ENCODE assay signal across 24 mouse cellular contexts in genomic region chr1:122123954-122124353, GRCm38 (mm10).
A peak's percentile ranks its signal among the peaks of the same experiment; 100 is the strongest.
DNase-seq lines count a peak whose midpoint lies in the region; ATAC-seq and TF ChIP-seq lines count a peak whose summit lies in the region.
"Had no signal": no experiment of that assay in that cellular context is flagged by ENCODE, and none has a peak within 500 bp of the region (broad histone marks: within the 10 kb centered on the region; RNA-seq: fewer than 3 reads in every experiment).

No protein-coding gene starts in this region.

- H3K27ac ChIP-seq in forebrain, embryonic 15.5 days (replicated peaks) = 0 out of 2 replicates have a peak overlapping the region, but pooled peaks have one; percentile 23
- no peak overlapping the region for H3K27ac ChIP-seq in forebrain, embryonic 10.5 days
- H3K27ac ChIP-seq in midbrain, embryonic 15.5 days = peak overlapping the region; percentile 48; the same call in 1 of the 2 replicates
- H3K27ac ChIP-seq in midbrain, embryonic 13.5 days = no peak overlapping the region
- no peak overlapping the region; the same call in 1 of the 2 replicates for H3K27ac ChIP-seq in forebrain, embryonic 16.5 days (ENCODE audit: low read length)
- peak overlapping the region; percentile 61; the same call in 1 of the 2 replicates for H3K27ac ChIP-seq in olfactory bulb, adult 2 months (ENCODE audit: insufficient read depth, low read depth, low read length)
- H3K27ac ChIP-seq: embryonic facial prominence, embryonic 12.5 days; gastrocnemius, adult 2 months; heart, embryonic 15.5 days; midbrain, embryonic 12.5 days; stomach, postnatal 0 days had no signal

- TF ChIP-seq CTCF in olfactory bulb, adult 2 months (IDR thresholded peaks at IDR 0.05; ENCODE audit: insufficient read depth, low read depth, low read length) = no peak

- no peaks in the 10 kb centered on the region for H3K27me3 ChIP-seq in forebrain, embryonic 15.5 days
- H3K27me3 ChIP-seq in forebrain, embryonic 10.5 days (ENCODE audit: poor library complexity, severe bottlenecking) = no peaks in the 10 kb centered on the region
- H3K27me3 ChIP-seq in midbrain, embryonic 15.5 days (replicated peaks) = no peaks in the 10 kb centered on the region
- no peaks in the 10 kb centered on the region for H3K27me3 ChIP-seq in midbrain, embryonic 13.5 days
- H3K27me3 ChIP-seq in forebrain, embryonic 16.5 days (replicated peaks; ENCODE audit: control insufficient read depth, insufficient read depth, low read length) = no peaks in the 10 kb centered on the region
- H3K27me3 ChIP-seq: CH12.LX; embryonic facial prominence, embryonic 12.5 days; heart, embryonic 15.5 days; midbrain, embryonic 12.5 days had no signal

- 0 out of 2 replicates have a peak, but pooled peaks have one; percentile 41 for ATAC-seq in forebrain, embryonic 15.5 days (replicated peaks)
- ATAC-seq in midbrain, embryonic 15.5 days (replicated peaks) = peak; percentile 33; the same call in 1 of the 2 replicates
- ATAC-seq in midbrain, embryonic 13.5 days = no peak
- peak; percentile 43 for ATAC-seq in forebrain, embryonic 16.5 days

- H3K36me3 ChIP-seq in forebrain, embryonic 15.5 days = no peaks in the 10 kb centered on the region
- no peaks in the 10 kb centered on the region for H3K36me3 ChIP-seq in forebrain, embryonic 10.5 days (replicated peaks)
- no peaks in the 10 kb centered on the region for H3K36me3 ChIP-seq in midbrain, embryonic 15.5 days (replicated peaks)
- H3K36me3 ChIP-seq in midbrain, embryonic 13.5 days = no peaks in the 10 kb centered on the region
- H3K36me3 ChIP-seq in forebrain, embryonic 16.5 days (ENCODE audit: control insufficient read depth, insufficient read depth) = no peaks in the 10 kb centered on the region
- H3K36me3 ChIP-seq: embryonic facial prominence, embryonic 12.5 days; G1E; heart, embryonic 15.5 days; midbrain, embryonic 12.5 days had no signal

- TF ChIP-seq POLR2A in olfactory bulb, adult 2 months (IDR thresholded peaks at IDR 0.05; ENCODE audit: insufficient read depth, low read depth, low read length) = no peak

- no peaks in the 10 kb centered on the region for H3K9me3 ChIP-seq in forebrain, embryonic 15.5 days
- no peaks in the 10 kb centered on the region for H3K9me3 ChIP-seq in forebrain, embryonic 10.5 days
- no peaks in the 10 kb centered on the region for H3K9me3 ChIP-seq in midbrain, embryonic 15.5 days
- no peaks in the 10 kb centered on the region for H3K9me3 ChIP-seq in midbrain, embryonic 13.5 days
- no peaks in the 10 kb centered on the region for H3K9me3 ChIP-seq in forebrain, embryonic 16.5 days (ENCODE audit: control insufficient read depth, low read length)
- H3K9me3 ChIP-seq: embryonic facial prominence, embryonic 12.5 days; heart, embryonic 15.5 days; midbrain, embryonic 12.5 days had no signal

- WGBS in forebrain, embryonic 15.5 days = 62% methylated on average over 4 of the region's 4 CpGs
- WGBS in forebrain, embryonic 10.5 days = 82% methylated on average over 4 of the region's 4 CpGs
- 64% methylated on average over 4 of the region's 4 CpGs for WGBS in midbrain, embryonic 15.5 days
- WGBS in midbrain, embryonic 13.5 days = 74% methylated on average over 4 of the region's 4 CpGs
- WGBS in forebrain, embryonic 16.5 days = 45% methylated on average over 4 of the region's 4 CpGs
- WGBS in olfactory bulb, adult 2 months = 28% methylated on average over 4 of the region's 4 CpGs

- DNase-seq in forebrain, embryonic 10.5 days (ENCODE audit: extremely low spot score, low spot score) = no peak
- DNase-seq in heart, adult 8-10 months (ENCODE audit: low spot score) = no peak
- DNase-seq: adrenal gland, adult 2 months; B cell, adult 2 months; cerebellum, adult 9-11 months; gastrocnemius, adult 2 months; heart, postnatal 36 days; kidney, adult 18-20 months; kidney, postnatal 4 days; lung, adult 18-20 months; lung, postnatal 10 days; right cerebral cortex, postnatal 14 days had no signal

- H3K4me3 ChIP-seq in forebrain, embryonic 15.5 days = no peak overlapping the region
- H3K4me3 ChIP-seq in forebrain, embryonic 10.5 days = no peak overlapping the region
- no peak overlapping the region for H3K4me3 ChIP-seq in midbrain, embryonic 15.5 days
- no peak overlapping the region for H3K4me3 ChIP-seq in midbrain, embryonic 13.5 days (replicated peaks)
- H3K4me3 ChIP-seq in forebrain, embryonic 16.5 days (replicated peaks; ENCODE audit: low read length) = no peak overlapping the region
- H3K4me3 ChIP-seq in olfactory bulb, adult 2 months (ENCODE audit: insufficient read depth, low read depth, low read length) = no peak overlapping the region
- H3K4me3 ChIP-seq: embryonic facial prominence, embryonic 12.5 days; erythroblast, embryonic 14.5 days; gastrocnemius, adult 2 months; heart, embryonic 15.5 days; midbrain, embryonic 12.5 days had no signal

- H3K4me2 ChIP-seq in forebrain, embryonic 15.5 days (replicated peaks) = no peak overlapping the region
- H3K4me2 ChIP-seq in midbrain, embryonic 15.5 days = no peak overlapping the region
- no peak overlapping the region for H3K4me2 ChIP-seq in midbrain, embryonic 13.5 days (replicated peaks)
- no peak overlapping the region for H3K4me2 ChIP-seq in forebrain, embryonic 16.5 days (ENCODE audit: low read length)
- H3K4me2 ChIP-seq: embryonic facial prominence, embryonic 12.5 days; heart, embryonic 15.5 days; midbrain, embryonic 12.5 days had no signal

- H3K9ac ChIP-seq in forebrain, embryonic 15.5 days (replicated peaks) = no peak overlapping the region
- H3K9ac ChIP-seq in midbrain, embryonic 15.5 days = no peak overlapping the region
- H3K9ac ChIP-seq in midbrain, embryonic 13.5 days (replicated peaks) = no peak overlapping the region
- no peak overlapping the region for H3K9ac ChIP-seq in forebrain, embryonic 16.5 days (replicated peaks; ENCODE audit: low read depth, low read length)
- H3K9ac ChIP-seq: embryonic facial prominence, embryonic 12.5 days; heart, embryonic 15.5 days; midbrain, embryonic 12.5 days had no signal

- H3K4me1 ChIP-seq in forebrain, embryonic 15.5 days = no peaks in the 10 kb centered on the region
- H3K4me1 ChIP-seq in forebrain, embryonic 10.5 days = no peaks in the 10 kb centered on the region
- H3K4me1 ChIP-seq in midbrain, embryonic 15.5 days = 0 out of 2 replicates have a peak, but pooled peaks cover 3% of the 10 kb centered on the region
- no peaks in the 10 kb centered on the region for H3K4me1 ChIP-seq in midbrain, embryonic 13.5 days (replicated peaks)
- H3K4me1 ChIP-seq in forebrain, embryonic 16.5 days (replicated peaks; ENCODE audit: control insufficient read depth, insufficient read depth, low read length) = no peaks in the 10 kb centered on the region
- peaks cover 2% of the 10 kb centered on the region; the same call in 1 of the 2 replicates for H3K4me1 ChIP-seq in olfactory bulb, adult 2 months (ENCODE audit: control insufficient read depth, insufficient read depth, low read length)
- H3K4me1 ChIP-seq: embryonic facial prominence, embryonic 12.5 days; heart, embryonic 15.5 days; midbrain, embryonic 12.5 days had no signal

Comparison
In these comparisons a context has a peak if more than half of its experiments do, and no peak if none do; other contexts are left out.
1. H3K27ac ChIP-seq: peak in forebrain, embryonic 15.5 days (single experiment), midbrain, embryonic 15.5 days (single experiment) and olfactory bulb, adult 2 months (single experiment); none in forebrain, embryonic 10.5 days (single experiment), midbrain, embryonic 13.5 days (single experiment) and forebrain, embryonic 16.5 days (single experiment).